Mouse (Mus musculus) hindbrain, embryonic 12.5 days (tissue): Measurements from ENCODE around the gene Ube2o. TPM values are rescaled to one million over a fixed set of nuclear protein-coding genes. Genes with fewer than 3 reads are reported as not detected.

Experiments
- ATAC-seq: fragments of 200-750 bp; cut with Nextera tagmentation; 2 replicates; pipeline ENCODE4 v1.8.0; 2017; ENCODE audit warnings: moderate TSS enrichment; ENCODE audit not compliant: low FRiP score
- H3K27ac ChIP-seq: fragments of 300-500 bp; sonication (generic); 2 replicates; pipeline ENCODE4 v1.5.1; 2016; ENCODE audit warnings: mild to moderate bottlenecking
- H3K27me3 ChIP-seq: fragments of 300-500 bp; sonication (generic); 2 replicates; pipeline ENCODE4 v1.6.1; 2016; ENCODE audit warnings: mild to moderate bottlenecking
- H3K36me3 ChIP-seq: fragments of 300-500 bp; sonication (generic); 2 replicates; pipeline ENCODE4 v1.6.1; 2016; ENCODE audit warnings: mild to moderate bottlenecking
- H3K4me1 ChIP-seq: fragments of 300-500 bp; sonication (generic); 2 replicates; pipeline ENCODE4 v1.6.1; 2016
- H3K4me2 ChIP-seq: fragments of 300-500 bp; sonication (generic); replicated peaks from 2 replicates; pipeline ENCODE4 v1.6.1; 2016; ENCODE audit warnings: mild to moderate bottlenecking
- H3K4me3 ChIP-seq: fragments of 300-500 bp; sonication (generic); 2 replicates; pipeline ENCODE4 v1.5.1; 2016; ENCODE audit warnings: mild to moderate bottlenecking
- H3K9ac ChIP-seq: fragments of 300-500 bp; sonication (generic); 2 replicates; pipeline ENCODE4 v1.6.1; 2016; ENCODE audit warnings: mild to moderate bottlenecking, moderate library complexity
- H3K9me3 ChIP-seq: fragments of 300-500 bp; sonication (generic); replicated peaks from 2 replicates; pipeline ENCODE4 v1.6.1; 2016; ENCODE audit warnings: mild to moderate bottlenecking
- WGBS: fragments of 180-500 bp; shearing (Covaris S2); methylation state at CpG from one replicate; pipeline ENCODE4 v1.1.7; 2016; 5-methylcytosine and 5-hydroxymethylcytosine counted together
- polyA plus RNA-seq: library from polyadenylated mRNA; unstranded; fragments of >200 nt; fragmentation: Nextera tagmentation; extraction: Ambion mirVana; gene quantifications from 2 replicates; pipeline ENCODE4 v1.2.1, GENCODE M21; 2016

The Ube2o gene
- polyA plus RNA-seq, 1 experiment from 2014 or later: 27.6 TPM

DNA sequence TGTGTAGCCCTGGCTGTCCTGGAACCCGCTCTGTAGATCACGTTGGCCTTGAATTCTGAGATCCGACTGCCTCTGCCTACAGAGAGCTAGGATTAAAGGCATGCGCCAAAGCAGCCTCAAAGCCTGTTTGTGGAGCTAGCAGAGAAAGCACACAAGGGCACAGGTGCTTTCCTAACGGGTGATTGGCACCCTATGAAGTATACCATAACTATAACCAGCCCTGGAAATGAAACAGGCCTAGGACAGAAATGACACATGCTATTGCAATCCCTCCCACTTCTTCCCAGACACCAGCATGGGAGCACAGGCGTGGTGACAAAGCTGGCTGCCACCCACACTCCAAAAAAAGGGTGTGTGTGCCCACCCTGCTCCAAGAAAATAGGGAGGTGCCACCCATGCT is 68.3 kb downstream of the Ube2o start:
- 86% methylated on average over 6 of the region's 6 CpGs for WGBS
- ATAC-seq: no peak
- H3K4me3 ChIP-seq: no peak overlapping the region

GRCm38 (mm10) chr11:116512154-116512553 is 69.1 kb downstream of the Ube2o start:
- ATAC-seq: no peak
- H3K36me3 ChIP-seq: no peaks in the 10 kb centered on the region
- peaks cover 11% of the 10 kb centered on the region for H3K27me3 ChIP-seq
- H3K4me1 ChIP-seq: peaks cover 8% of the 10 kb centered on the region
- WGBS: 95% methylated on average over 7 of the region's 7 CpGs
- no peak overlapping the region for H3K27ac ChIP-seq
- H3K4me3 ChIP-seq: no peak overlapping the region
- H3K9ac ChIP-seq: no peak overlapping the region
- 0 out of 2 replicates have a peak, but pooled peaks cover 7% of the 10 kb centered on the region for H3K9me3 ChIP-seq
- H3K4me2 ChIP-seq: no peak overlapping the region

More for the DNA sequence above, 68.3 kb downstream of the Ube2o start:
- 0 out of 2 replicates have a peak, but pooled peaks cover 7% of the 10 kb centered on the region for H3K9me3 ChIP-seq
- no peak overlapping the region for H3K27ac ChIP-seq
- H3K9ac ChIP-seq: no peak overlapping the region
- H3K27me3 ChIP-seq: peaks cover 11% of the 10 kb centered on the region
- peaks cover 8% of the 10 kb centered on the region for H3K4me1 ChIP-seq
- H3K4me2 ChIP-seq: no peak overlapping the region
- H3K36me3 ChIP-seq: no peaks in the 10 kb centered on the region

GRCm38 (mm10) chr11:116511301-116511868 is 69.9 kb downstream of the Ube2o start:
- Histone ChIP-seq H3K27me3 (peaks cover 11% of the 10 kb centered on the region), H3K9me3 (0 out of 2 replicates have a peak, but pooled peaks cover 7% of the 10 kb centered on the region), H3K4me2 (no peak overlapping the region), H3K36me3 (no peaks in the 10 kb centered on the region), H3K4me1 (peaks cover 8% of the 10 kb centered on the region), H3K27ac (no peak overlapping the region), H3K9ac (no peak overlapping the region), H3K4me3 (no peak overlapping the region)
- no peak for ATAC-seq
- 73% methylated on average over 7 of the region's 7 CpGs for WGBS

DNA sequence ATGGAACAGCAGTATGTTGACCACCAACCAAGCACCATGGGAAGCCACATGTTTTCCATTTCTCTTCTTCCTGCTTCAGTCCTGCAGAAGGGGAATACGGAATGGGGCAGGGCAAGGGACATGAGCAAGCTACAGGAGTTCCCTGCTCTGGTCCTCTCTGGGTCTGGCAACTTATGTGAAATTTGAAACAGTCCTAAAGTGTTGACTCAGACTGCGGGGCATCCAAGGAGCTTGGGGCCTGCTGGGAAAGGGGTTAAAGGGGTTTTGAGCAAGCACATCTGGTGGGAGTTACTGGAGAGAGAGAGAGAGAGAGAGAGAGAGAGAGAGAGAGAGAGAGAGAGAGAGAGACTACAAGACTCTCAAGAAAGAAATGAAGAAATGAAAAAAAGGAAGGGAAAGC is 72.6 kb downstream of the Ube2o start:
- H3K4me3 ChIP-seq: no peak overlapping the region
- no peak overlapping the region for H3K9ac ChIP-seq
- no peaks in the 10 kb centered on the region for H3K27me3 ChIP-seq
- 0 out of 2 replicates have a peak, but pooled peaks cover 7% of the 10 kb centered on the region for H3K9me3 ChIP-seq
- no peak overlapping the region for H3K4me2 ChIP-seq
- 64% methylated on average over 2 of the region's 2 CpGs for WGBS
- H3K36me3 ChIP-seq: no peaks in the 10 kb centered on the region
- no peaks in the 10 kb centered on the region for H3K4me1 ChIP-seq
- no peak for ATAC-seq
- H3K27ac ChIP-seq: no peak overlapping the region

- 0 out of 2 replicates have a peak, but pooled peaks cover 3% of the 10 kb centered on the region for H3K9me3 ChIP-seq
- H3K36me3 ChIP-seq: no peaks in the 10 kb centered on the region
- H3K4me1 ChIP-seq: no peaks in the 10 kb centered on the region
- no peak overlapping the region for H3K4me2 ChIP-seq
- no peak overlapping the region for H3K4me3 ChIP-seq
- no peak for ATAC-seq
- no peak overlapping the region for H3K27ac ChIP-seq
- WGBS: 83% methylated on average over 17 of the region's 17 CpGs
- no peaks in the 10 kb centered on the region for H3K27me3 ChIP-seq
- H3K9ac ChIP-seq: no peak overlapping the region
Measured at GRCm38 (mm10) chr11:116506151-116506875, 74.9 kb downstream of the Ube2o start.

GRCm38 (mm10) chr11:116505573-116505972 is 75.7 kb downstream of the Ube2o start:
- no peaks in the 10 kb centered on the region for H3K27me3 ChIP-seq
- H3K36me3 ChIP-seq: no peaks in the 10 kb centered on the region
- no peaks in the 10 kb centered on the region for H3K9me3 ChIP-seq
- H3K9ac ChIP-seq: no peak overlapping the region
- no peak overlapping the region for H3K4me3 ChIP-seq
- 0 out of 2 replicates have a peak, but pooled peaks cover 4% of the 10 kb centered on the region for H3K4me1 ChIP-seq
- no peak overlapping the region for H3K27ac ChIP-seq
- WGBS: 70% methylated on average over 5 of the region's 5 CpGs
- H3K4me2 ChIP-seq: no peak overlapping the region
- no peak for ATAC-seq

DNA sequence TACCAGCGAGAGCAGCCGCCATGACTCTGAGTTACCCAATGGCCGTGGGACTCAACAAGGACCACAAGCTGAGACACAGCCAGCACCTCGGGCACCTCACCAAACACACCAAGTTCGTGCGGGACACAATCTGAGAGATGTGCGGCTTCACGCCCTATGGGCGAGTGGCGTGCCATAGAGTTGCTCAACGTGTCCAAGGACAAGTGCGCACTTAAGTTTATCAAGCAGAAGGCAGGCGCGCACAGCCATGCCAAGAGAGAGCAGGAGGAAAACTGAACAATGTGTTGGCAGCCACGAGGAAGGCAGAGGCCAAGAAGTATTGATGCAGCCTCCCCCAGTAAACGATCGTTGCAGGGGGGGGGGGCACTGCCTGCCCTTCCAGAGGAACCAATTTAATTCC is 76.7 kb downstream of the Ube2o start:
- Histone ChIP-seq H3K36me3 (no peaks in the 10 kb centered on the region), H3K27me3 (no peaks in the 10 kb centered on the region), H3K4me1 (0 out of 2 replicates have a peak, but pooled peaks cover 4% of the 10 kb centered on the region), H3K9me3 (no peaks in the 10 kb centered on the region), H3K4me3 (no peak overlapping the region), H3K4me2 (no peak overlapping the region), H3K27ac (no peak overlapping the region), H3K9ac (no peak overlapping the region)
- ATAC-seq: no peak
- 91% methylated on average over 17 of the region's 17 CpGs for WGBS

- WGBS: 30% methylated on average over 7 of the region's 7 CpGs
- Histone ChIP-seq H3K4me3 (no peak overlapping the region), H3K27me3 (no peaks in the 10 kb centered on the region), H3K4me1 (peaks cover 7% of the 10 kb centered on the region), H3K9me3 (no peaks in the 10 kb centered on the region), H3K9ac (no peak overlapping the region), H3K36me3 (no peaks in the 10 kb centered on the region), H3K4me2 (no peak overlapping the region), H3K27ac (no peak overlapping the region)
- ATAC-seq: no peak; the same call in 1 of the 2 replicates
Measured at GRCm38 (mm10) chr11:116501005-116501746, 80.1 kb downstream of the Ube2o start.

- Histone ChIP-seq H3K9ac (no peak overlapping the region), H3K27ac (no peak overlapping the region), H3K27me3 (no peaks in the 10 kb centered on the region), H3K4me2 (peak overlapping the region; percentile 44; the same call in 1 of the 2 replicates), H3K9me3 (no peaks in the 10 kb centered on the region), H3K4me3 (0 out of 2 replicates have a peak overlapping the region, but pooled peaks have one; percentile 18), H3K36me3 (no peaks in the 10 kb centered on the region), H3K4me1 (peaks cover 13% of the 10 kb centered on the region)
- ATAC-seq: no peak
- WGBS: 52% methylated on average over 6 of the region's 6 CpGs
Measured at GRCm38 (mm10) chr11:116499018-116499417, 82.2 kb downstream of the Ube2o start.

DNA sequence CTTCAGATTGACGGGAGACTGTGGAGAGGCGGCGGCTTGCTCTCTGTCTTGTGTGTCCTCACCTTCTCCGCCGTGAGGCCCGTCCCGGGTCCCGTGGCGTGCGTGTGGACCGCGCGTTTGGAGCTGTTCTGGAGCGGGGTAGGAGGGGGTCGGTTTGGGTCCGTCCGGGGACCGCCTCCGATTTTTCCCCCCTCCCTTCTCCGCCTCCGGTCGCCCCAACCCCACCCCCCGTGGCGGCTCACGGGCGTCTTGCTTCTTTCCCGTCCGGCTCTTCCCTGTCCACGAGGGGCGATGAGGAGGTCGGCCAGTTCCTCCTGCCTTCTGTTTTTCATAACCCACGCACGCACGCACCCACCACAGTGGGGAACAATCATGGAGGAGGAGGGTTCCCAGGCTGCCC is 82.7 kb downstream of the Ube2o start:
- ATAC-seq: no peak
- WGBS: 31% methylated on average over 34 of the region's 34 CpGs
- H3K9ac ChIP-seq: no peak overlapping the region

GRCm38 (mm10) chr11:116497313-116497712 is 83.9 kb downstream of the Ube2o start:
- ATAC-seq: no peak

More for the DNA sequence above, 82.7 kb downstream of the Ube2o start:
- Histone ChIP-seq H3K27me3 (no peaks in the 10 kb centered on the region), H3K4me3 (peak overlapping the region; percentile 18), H3K9me3 (no peaks in the 10 kb centered on the region), H3K27ac (no peak overlapping the region), H3K4me1 (peaks cover 15% of the 10 kb centered on the region), H3K36me3 (no peaks in the 10 kb centered on the region), H3K4me2 (peak overlapping the region; percentile 44)

DNA sequence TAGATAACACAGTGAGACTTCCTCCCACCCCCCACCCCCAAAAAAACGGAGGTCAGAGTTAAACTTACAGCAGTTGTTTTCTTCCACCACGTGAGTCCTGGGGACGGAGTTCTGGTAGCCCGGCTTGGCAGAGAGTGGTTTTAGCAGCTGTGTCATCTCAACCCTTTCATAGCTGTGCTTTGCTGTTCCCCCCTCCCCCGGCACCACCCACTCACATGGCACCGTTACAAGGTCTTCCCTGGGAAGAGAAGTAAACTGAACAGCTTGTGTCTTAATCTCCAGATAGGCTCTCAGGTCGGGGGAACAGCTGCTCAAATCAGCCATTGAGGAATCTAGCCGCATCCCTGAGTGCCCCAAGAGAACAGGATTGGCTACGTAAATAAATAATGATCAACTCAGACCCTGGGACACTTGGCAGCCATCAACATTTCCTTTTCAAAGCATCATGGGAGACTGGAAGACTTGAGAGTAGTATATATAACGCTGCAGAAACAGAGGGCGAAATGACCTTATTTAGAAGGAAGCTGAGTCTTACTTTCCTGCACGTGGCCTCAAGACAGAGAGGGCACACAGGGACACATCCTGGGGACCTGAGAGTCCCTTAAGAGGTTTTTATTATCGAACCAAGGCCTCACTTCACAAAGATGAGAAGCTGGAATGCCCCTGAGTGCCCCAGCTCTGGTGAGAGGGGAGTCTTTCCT is 86.6 kb downstream of the Ube2o start:
- Histone ChIP-seq H3K36me3 (no peaks in the 10 kb centered on the region), H3K4me2 (no peak overlapping the region), H3K4me1 (peaks cover 14% of the 10 kb centered on the region), H3K9ac (no peak overlapping the region), H3K4me3 (no peak overlapping the region), H3K27ac (peak overlapping the region; percentile 52), H3K27me3 (no peaks in the 10 kb centered on the region), H3K9me3 (no peaks in the 10 kb centered on the region)
- no peak for ATAC-seq
- WGBS: 54% methylated on average over 13 of the region's 13 CpGs

More at GRCm38 (mm10) chr11:116497313-116497712, 83.9 kb downstream of the Ube2o start:
- WGBS: 86% methylated on average over 4 of the region's 4 CpGs
- H3K9ac ChIP-seq: no peak overlapping the region
- no peaks in the 10 kb centered on the region for H3K27me3 ChIP-seq
- no peak overlapping the region for H3K4me2 ChIP-seq
- H3K4me1 ChIP-seq: peaks cover 15% of the 10 kb centered on the region
- no peak overlapping the region for H3K27ac ChIP-seq
- no peaks in the 10 kb centered on the region for H3K36me3 ChIP-seq
- H3K4me3 ChIP-seq: no peak overlapping the region
- no peaks in the 10 kb centered on the region for H3K9me3 ChIP-seq
